Mouse (Mus musculus) hindbrain, embryonic 10.5 days (tissue): ENCODE measurements around the gene Gm20532. TPM values are rescaled to one million over a fixed set of nuclear protein-coding genes. Genes with fewer than 3 reads are reported as not detected.

Experiments
- DNase-seq: peaks from one replicate; pipeline ENCODE4 v3.0.0-alpha.2; 2017; ENCODE audit warnings: low spot score
- H3K27ac ChIP-seq: fragments of 300-500 bp; sonication (generic); 2 replicates; pipeline ENCODE4 v1.5.1; 2016; ENCODE audit warnings: mild to moderate bottlenecking, moderate library complexity
- H3K27me3 ChIP-seq: fragments of 300-500 bp; sonication (generic); 2 replicates; pipeline ENCODE4 v1.6.1; 2016; ENCODE audit warnings: mild to moderate bottlenecking; ENCODE audit not compliant: poor library complexity, insufficient read depth, severe bottlenecking
- H3K36me3 ChIP-seq: fragments of 300-500 bp; sonication (generic); 2 replicates; pipeline ENCODE4 v1.6.1; 2016; ENCODE audit warnings: mild to moderate bottlenecking, moderate library complexity
- H3K4me1 ChIP-seq: fragments of 300-500 bp; sonication (generic); replicated peaks from 2 replicates; pipeline ENCODE4 v1.6.1; 2016; ENCODE audit warnings: mild to moderate bottlenecking
- H3K4me3 ChIP-seq: fragments of 300-500 bp; sonication (generic); 2 replicates; pipeline ENCODE4 v1.5.1; 2016; ENCODE audit warnings: mild to moderate bottlenecking, moderate library complexity
- H3K9me3 ChIP-seq: fragments of 300-500 bp; sonication (generic); 2 replicates; pipeline ENCODE4 v1.6.1; 2016; ENCODE audit warnings: mild to moderate bottlenecking, moderate library complexity
- WGBS: fragments of 180-500 bp; shearing (Covaris S2); methylation state at CpG from one replicate; pipeline ENCODE4 v1.1.7; 2016; 5-methylcytosine and 5-hydroxymethylcytosine counted together
- polyA plus RNA-seq: library from polyadenylated mRNA; unstranded; fragments of >200 nt; fragmentation: Nextera tagmentation; extraction: Ambion mirVana; gene quantifications from 2 replicates; pipeline ENCODE4 v1.2.1, GENCODE M21; 2016

Gene Gm20532
- polyA plus RNA-seq, 1 experiment from 2014 or later, result not detected

DNA sequence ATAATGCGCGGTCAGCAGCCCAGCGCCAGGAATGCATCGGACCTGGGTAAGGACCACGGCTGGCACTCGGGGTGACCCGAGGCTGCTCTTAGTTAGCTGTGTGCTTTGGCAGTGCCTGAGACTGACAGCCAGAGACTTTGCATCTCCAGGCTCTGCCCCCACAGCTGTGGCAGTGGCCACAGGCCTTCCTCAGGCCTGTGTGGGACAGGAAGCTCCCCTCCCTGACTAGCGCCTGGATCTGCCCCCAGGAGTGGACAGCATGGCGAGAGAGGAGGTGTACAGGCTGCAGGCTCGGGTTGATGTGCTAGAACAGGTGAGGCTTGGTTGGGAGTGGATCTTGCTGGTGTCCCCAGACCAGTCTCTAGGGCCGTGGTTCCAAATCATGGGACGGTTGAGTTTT lies 5.0 kb downstream of the Gm20532 start:
- Histone ChIP-seq H3K4me1 (peaks cover 33% of the 10 kb centered on the region), H3K4me3 (no peak overlapping the region), H3K36me3 (no peaks in the 10 kb centered on the region), H3K27ac (peak overlapping the region; percentile 35; the same call in 1 of the 2 replicates), H3K27me3 (no peaks in the 10 kb centered on the region; the same call in 1 of the 2 replicates), H3K9me3 (no peaks in the 10 kb centered on the region)
- 89% methylated on average over 12 of the region's 12 CpGs for WGBS
- DNase-seq, result no peak

DNA sequence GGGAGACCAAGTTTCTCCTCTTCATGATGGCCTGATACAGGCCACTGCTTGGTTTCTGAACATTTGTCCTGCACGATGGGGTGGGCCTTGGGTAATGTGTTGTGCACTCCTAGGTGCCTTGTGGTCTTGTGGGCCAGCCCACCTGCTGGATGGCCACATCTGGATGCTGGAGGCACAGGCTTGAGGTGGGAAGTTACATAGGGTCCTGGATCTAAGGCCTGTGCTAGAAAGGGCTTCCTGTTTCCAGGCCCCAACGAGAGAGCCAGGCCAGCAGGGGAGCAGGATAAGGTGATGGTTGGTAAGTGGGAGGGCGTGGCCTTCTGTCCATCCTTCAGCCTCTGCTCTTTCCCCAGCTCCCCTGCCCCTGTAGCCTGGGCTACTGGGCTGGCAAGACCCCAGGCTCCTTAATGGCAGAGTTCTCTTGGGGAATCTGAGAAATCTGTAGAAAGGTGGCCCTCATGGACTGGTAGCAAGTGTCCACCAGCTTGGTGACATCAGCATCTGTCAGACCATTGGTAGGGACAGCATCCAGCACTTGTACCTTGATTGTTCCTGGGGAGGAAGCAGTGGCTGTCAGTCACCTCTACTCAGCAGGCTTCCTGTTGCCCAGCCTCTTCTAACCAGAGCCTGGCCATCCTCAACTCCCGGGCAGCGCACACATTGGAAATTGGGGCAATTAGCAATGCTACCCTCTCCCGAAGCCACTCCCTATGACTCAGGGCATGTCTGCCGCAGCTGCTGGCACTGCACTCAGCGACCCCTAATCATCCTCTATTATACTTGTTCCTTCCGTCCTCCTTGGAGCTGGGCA lies 7.0 kb downstream of the Gm20532 start:
- Histone ChIP-seq H3K36me3 (no peaks in the 10 kb centered on the region), H3K9me3 (no peaks in the 10 kb centered on the region), H3K4me1 (peaks cover 13% of the 10 kb centered on the region), H3K27me3 (no peaks in the 10 kb centered on the region; the same call in 1 of the 2 replicates), H3K4me3 (no peak overlapping the region), H3K27ac (0 out of 2 replicates have a peak overlapping the region, but pooled peaks have one; percentile 36)
- DNase-seq, result no peak
- 70% methylated on average over 9 of the region's 9 CpGs for WGBS

DNA sequence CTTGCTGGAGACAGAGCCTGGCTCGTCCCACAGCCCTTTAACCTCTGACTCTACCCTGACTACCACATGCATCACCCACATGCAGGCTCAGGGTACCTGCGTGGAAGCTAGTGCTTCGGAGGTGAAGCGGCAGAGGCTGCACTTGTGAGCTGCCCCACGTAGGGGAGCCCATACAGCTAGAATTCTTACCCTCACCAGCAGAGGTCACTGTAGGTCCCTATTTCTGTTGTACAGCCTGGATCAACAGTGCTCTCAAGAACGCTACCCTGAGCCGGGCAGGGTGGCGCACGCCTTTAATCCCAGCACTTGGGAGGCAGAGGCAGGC lies 7.5 kb downstream of the Gm20532 start:
- no peaks in the 10 kb centered on the region for H3K9me3 ChIP-seq
- no peaks in the 10 kb centered on the region for H3K36me3 ChIP-seq
- no peak for DNase-seq
- peaks cover 7% of the 10 kb centered on the region; the same call in 1 of the 2 replicates for H3K4me1 ChIP-seq
- no peak overlapping the region for H3K27ac ChIP-seq
- 66% methylated on average over 9 of the region's 9 CpGs for WGBS
- no peak overlapping the region for H3K4me3 ChIP-seq
- H3K27me3 ChIP-seq, result no peaks in the 10 kb centered on the region

DNA sequence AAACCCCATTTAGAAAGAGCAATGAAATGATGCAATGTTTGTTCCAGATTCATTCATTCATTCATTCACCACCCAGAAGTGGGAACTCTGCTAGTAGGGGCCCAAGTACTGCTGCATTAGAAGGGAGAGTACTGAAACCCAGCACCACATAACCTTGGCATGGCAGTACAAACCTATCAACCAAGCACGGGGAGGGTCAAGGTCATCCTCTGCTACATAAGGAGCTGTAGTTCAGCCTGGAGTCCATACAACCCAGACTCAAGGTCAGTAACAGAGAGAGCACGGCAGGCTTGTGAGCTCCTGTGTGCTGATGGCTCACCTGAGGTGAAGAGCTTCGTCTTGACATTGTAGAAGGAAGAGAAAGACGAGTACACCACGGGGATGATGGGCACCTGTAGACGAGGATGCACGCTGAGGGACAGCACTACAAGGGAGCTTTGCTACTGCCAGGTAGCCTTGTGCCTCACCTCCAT lies 8.1 kb downstream of the Gm20532 start:
- WGBS, result 91% methylated on average over 7 of the region's 7 CpGs
- no peak overlapping the region for H3K4me3 ChIP-seq
- no peaks in the 10 kb centered on the region for H3K27me3 ChIP-seq
- no peaks in the 10 kb centered on the region for H3K36me3 ChIP-seq
- 0 out of 2 replicates have a peak, but pooled peaks cover 4% of the 10 kb centered on the region for H3K4me1 ChIP-seq
- no peak overlapping the region for H3K27ac ChIP-seq
- DNase-seq, result no peak
- H3K9me3 ChIP-seq, result no peaks in the 10 kb centered on the region

DNA sequence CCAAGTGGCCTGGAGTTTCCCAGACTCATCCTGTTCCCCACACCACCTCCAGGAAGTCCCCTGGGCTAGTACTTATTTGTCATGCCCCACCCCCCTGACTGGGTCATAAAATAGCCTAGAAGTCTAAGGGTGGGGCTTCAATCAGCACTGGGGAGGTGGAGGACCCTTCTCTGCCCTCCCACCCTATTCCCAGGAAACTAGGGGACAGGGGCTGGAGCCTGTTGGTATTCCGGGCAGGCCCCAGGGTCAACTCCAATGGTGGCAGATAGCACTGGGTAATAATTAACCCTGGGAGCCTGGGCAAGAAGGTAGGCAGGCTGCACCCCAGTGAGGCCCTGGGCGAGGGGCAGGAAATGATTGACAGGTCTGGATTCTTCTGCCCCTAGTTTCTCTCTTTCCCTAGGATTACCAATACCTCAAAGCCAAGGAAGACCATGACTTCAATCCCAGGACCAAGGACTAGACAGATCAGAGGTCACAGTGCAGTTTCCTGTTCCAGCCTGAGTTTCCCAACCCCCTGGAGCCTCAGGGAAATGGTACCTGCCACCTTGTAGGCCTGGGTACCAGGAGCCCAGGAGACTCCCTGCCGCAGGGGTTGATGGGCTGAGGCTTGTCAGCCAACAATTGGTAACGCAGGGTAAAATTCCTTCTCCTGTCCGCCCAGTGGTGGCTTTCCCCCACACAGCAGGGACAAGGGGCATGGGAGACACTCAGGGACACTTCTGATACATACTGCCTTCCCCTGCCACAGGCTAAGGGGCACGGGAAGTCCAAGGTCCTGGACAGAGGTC lies 8.7 kb downstream of the Gm20532 start:
- Histone ChIP-seq H3K9me3 (no peaks in the 10 kb centered on the region), H3K4me3 (no peak overlapping the region), H3K27ac (no peak overlapping the region), H3K36me3 (no peaks in the 10 kb centered on the region), H3K27me3 (no peaks in the 10 kb centered on the region), H3K4me1 (0 out of 2 replicates have a peak, but pooled peaks cover 5% of the 10 kb centered on the region)
- 79% methylated on average over 6 of the region's 6 CpGs for WGBS
- DNase-seq, result no peak

DNA sequence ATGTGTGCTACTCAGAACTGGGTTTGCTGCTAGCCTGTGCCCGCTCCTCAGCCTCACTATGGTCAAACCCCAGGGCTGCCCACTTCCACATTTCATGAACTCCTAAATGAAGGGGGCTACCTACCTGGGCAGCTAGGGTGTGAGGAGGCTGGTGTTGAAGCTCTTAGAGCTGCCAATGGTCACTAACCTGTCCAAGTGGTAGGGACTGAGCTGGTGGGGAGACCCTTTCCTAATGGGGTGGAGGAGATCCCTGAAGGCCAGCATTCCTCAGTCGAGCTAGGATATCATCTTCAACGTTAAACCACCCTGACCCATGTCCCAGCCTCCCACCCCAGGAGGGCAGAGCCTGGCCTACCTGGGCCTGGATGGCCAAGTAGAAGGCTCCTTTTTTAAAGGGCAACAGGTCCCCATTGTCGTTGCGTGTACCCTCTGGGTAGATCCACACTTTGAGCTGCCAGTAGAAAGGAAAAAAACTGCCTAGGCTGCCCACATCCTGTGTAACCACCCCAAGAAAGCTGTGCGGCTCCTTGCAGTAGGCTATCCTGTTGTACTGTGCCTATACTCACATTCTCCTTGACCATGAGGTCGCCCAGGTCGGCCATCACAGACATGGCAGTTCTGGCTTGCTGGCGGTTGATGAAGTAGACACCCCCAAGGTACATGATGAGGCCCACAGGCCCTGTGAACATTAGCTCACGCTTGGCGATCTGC lies 9.4 kb downstream of the Gm20532 start:
- 90% methylated on average over 11 of the region's 11 CpGs for WGBS
- DNase-seq, result no peak
- no peak overlapping the region for H3K27ac ChIP-seq
- no peaks in the 10 kb centered on the region for H3K9me3 ChIP-seq
- no peak overlapping the region for H3K4me3 ChIP-seq
- no peaks in the 10 kb centered on the region for H3K27me3 ChIP-seq
- H3K36me3 ChIP-seq, result no peaks in the 10 kb centered on the region
- 0 out of 2 replicates have a peak, but pooled peaks cover 8% of the 10 kb centered on the region for H3K4me1 ChIP-seq

DNA sequence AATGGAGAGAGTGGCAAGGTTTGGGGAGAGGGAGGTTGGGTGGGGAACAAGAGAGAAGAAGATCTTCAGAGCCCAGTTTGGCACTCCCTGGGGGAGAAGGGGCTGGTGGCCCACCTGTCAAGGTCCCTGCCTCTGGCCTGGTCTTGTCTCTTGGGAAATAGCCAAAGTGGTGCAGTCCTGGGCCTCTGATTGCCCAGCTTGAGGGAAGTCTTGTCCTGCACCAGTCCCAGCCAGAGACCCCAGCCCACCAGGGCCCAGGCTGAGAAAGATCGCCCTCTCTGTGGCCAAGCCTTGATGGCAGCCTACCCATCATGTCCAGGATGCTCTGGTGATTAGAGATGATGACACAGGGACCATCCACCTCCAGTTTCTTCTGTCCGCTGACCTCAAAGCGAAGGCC lies 10.5 kb downstream of the Gm20532 start:
- 91% methylated on average over 3 of the region's 3 CpGs for WGBS
- DNase-seq, result no peak
- H3K36me3 ChIP-seq, result no peaks in the 10 kb centered on the region
- H3K27me3 ChIP-seq, result peaks cover 6% of the 10 kb centered on the region
- no peaks in the 10 kb centered on the region for H3K9me3 ChIP-seq
- H3K27ac ChIP-seq, result no peak overlapping the region
- H3K4me3 ChIP-seq, result no peak overlapping the region
- 0 out of 2 replicates have a peak, but pooled peaks cover 4% of the 10 kb centered on the region for H3K4me1 ChIP-seq

DNA sequence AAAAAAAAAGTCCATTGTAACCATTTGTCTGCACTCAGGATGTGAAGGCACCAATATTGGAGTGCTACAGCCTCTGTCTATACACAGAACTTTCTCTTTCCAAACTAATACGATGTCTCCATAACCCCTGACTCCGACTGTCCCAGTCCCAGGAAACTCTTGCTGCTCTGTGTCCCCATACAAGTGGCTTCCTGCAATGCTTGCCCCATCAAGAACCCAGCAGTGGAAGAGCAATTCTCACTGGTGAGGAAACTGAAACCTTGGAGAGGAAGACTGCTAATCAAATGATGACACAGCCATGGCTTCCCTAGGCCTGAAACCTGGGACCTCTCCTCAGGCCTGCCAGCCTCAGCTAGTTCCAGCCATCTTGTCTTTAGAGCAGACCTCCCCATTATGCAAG lies 11.4 kb downstream of the Gm20532 start:
- H3K4me1 ChIP-seq, result 0 out of 2 replicates have a peak, but pooled peaks cover 4% of the 10 kb centered on the region
- no peaks in the 10 kb centered on the region for H3K36me3 ChIP-seq
- 94% methylated on average over 2 of the region's 2 CpGs for WGBS
- DNase-seq, result no peak
- H3K27ac ChIP-seq, result no peak overlapping the region
- peaks cover 15% of the 10 kb centered on the region for H3K27me3 ChIP-seq
- no peak overlapping the region for H3K4me3 ChIP-seq
- no peaks in the 10 kb centered on the region for H3K9me3 ChIP-seq

DNA sequence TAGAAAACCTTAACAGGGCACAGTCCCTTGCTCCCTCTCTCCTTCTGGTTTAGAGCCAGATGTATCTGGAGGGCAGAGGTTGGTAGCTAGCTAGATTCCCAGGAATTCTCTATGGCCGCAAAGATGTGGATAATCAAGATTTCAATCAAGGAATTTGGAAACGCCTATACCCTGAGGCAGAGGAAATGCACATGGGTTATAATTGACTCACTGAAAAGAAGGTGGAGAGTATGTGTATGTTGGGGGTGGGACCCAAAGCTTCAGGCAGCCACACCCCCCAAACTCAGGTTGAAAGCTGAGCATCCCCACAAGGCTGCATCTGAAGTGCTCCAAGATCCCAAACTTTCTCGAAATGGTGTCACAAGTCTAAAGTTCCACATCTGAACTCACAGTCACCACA lies 12.0 kb downstream of the Gm20532 start:
- WGBS, result 88% methylated on average over 3 of the region's 3 CpGs
- peaks cover 9% of the 10 kb centered on the region for H3K4me1 ChIP-seq
- H3K27me3 ChIP-seq, result peaks cover 22% of the 10 kb centered on the region
- no peak for DNase-seq
- no peaks in the 10 kb centered on the region for H3K36me3 ChIP-seq
- H3K27ac ChIP-seq, result no peak overlapping the region
- no peak overlapping the region for H3K4me3 ChIP-seq
- no peaks in the 10 kb centered on the region for H3K9me3 ChIP-seq

DNA sequence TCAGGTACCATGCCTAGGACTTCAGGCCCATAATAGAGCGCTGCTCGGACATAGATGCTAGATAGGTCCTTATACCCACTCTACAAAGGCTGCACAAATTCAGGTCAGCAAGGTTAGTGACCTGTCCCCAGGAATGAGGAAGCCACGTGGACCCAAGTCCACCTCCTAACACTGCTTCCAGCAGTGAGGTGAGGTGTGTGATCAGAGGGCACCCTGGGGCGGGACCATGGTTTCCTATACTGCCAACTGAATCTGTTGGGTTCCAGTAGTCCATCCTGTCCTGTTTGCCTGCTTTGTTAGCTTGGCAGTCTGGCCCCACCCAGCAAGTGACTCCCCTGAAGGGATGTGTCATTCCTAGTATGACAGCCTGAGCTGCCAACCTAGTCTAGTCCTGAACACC lies 13.5 kb downstream of the Gm20532 start:
- Histone ChIP-seq H3K9me3 (no peaks in the 10 kb centered on the region), H3K27ac (no peak overlapping the region), H3K36me3 (no peaks in the 10 kb centered on the region), H3K4me1 (peaks cover 21% of the 10 kb centered on the region), H3K4me3 (no peak overlapping the region), H3K27me3 (peaks cover 37% of the 10 kb centered on the region)
- 87% methylated on average over 4 of the region's 4 CpGs for WGBS
- DNase-seq, result no peak

DNA sequence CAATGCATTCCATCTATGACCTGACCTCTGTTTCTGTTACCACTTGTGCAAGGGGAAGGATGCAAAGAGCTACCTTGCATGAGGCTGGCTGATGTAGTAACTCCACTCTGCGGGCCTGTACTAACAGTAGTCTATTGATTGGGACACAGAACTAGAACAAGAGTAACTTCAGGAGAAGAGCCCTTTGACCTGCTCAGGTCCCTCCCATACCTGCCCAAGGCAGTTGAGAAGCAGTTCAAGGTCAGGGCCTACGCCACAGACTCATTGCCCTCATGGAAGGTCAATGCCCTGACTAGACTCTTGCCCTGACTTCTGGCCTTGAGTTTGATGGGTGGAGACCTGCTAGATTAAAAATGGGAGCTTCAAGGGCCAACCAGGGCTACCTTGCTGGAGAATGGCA lies 14.2 kb downstream of the Gm20532 start:
- no peak for DNase-seq
- H3K27ac ChIP-seq, result no peak overlapping the region
- 85% methylated on average over 2 of the region's 2 CpGs for WGBS
- H3K27me3 ChIP-seq, result peaks cover 43% of the 10 kb centered on the region
- no peak overlapping the region for H3K4me3 ChIP-seq
- H3K4me1 ChIP-seq, result peaks cover 21% of the 10 kb centered on the region
- H3K36me3 ChIP-seq, result no peaks in the 10 kb centered on the region
- H3K9me3 ChIP-seq, result no peaks in the 10 kb centered on the region

DNA sequence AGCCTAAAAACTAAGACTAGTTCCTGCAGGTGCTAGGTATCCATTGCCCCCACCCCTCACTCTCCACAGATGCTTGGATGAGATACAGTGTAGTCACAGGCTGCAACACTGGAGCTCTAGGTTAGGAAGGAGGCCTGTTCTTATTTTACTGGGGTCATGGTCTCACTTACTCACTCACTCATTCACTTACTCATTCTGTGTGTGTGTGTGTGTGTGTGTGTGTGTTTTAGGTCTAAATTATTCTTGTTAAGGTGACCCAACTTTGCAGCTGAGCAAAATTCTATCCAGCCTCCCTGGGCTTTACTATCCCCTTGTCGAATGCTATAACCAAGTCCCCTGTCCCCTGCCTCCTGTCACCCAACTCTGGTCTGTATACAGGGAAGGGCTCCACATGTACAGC lies 15.2 kb downstream of the Gm20532 start:
- Histone ChIP-seq H3K36me3 (no peaks in the 10 kb centered on the region), H3K9me3 (no peaks in the 10 kb centered on the region), H3K27me3 (peaks cover 51% of the 10 kb centered on the region), H3K4me1 (peaks cover 22% of the 10 kb centered on the region), H3K27ac (no peak overlapping the region), H3K4me3 (no peak overlapping the region)
- no peak for DNase-seq
- WGBS, result 79% methylated on average over 1 of the region's 1 CpGs
